Mouse (Mus musculus) embryonic fibroblast, embryonic 13.5 days (primary cell): ENCODE measurements at regions not wholly inside any gene's neighbourhood (a gene's known extent, or its start where the extent isn't known, plus 50 kb on each side); places are given as distances from the start of the nearest gene placed in this dataset.

ENCODE experiments used
- H3K27ac ChIP-seq: 2 replicates; pipeline ENCODE4 v1.5.1; 2012; ENCODE audit warnings: low read length, control low read depth, inconsistent platforms; ENCODE audit not compliant: insufficient read depth
- H3K4me1 ChIP-seq: 2 replicates; pipeline ENCODE4 v1.6.1; 2011; ENCODE audit warnings: low read length; ENCODE audit not compliant: control insufficient read depth, insufficient read depth
- H3K4me3 ChIP-seq: 2 replicates; pipeline ENCODE4 v1.5.1; 2011; ENCODE audit warnings: mild to moderate bottlenecking, control low read depth, low read length; ENCODE audit not compliant: insufficient read depth
- CTCF ChIP-seq: IDR thresholded peaks from 2 replicates; pipeline ENCODE4 v1.5.1; 2011; ENCODE audit warnings: mild to moderate bottlenecking, control low read depth, low read length, moderate library complexity, borderline replicate concordance; ENCODE audit not compliant: insufficient read depth
- POLR2A ChIP-seq: IDR thresholded peaks from 2 replicates; pipeline ENCODE4 v1.6.1; 2011; ENCODE audit warnings: low read depth, mild to moderate bottlenecking, control low read depth, low read length, moderate library complexity

- Histone ChIP-seq H3K4me3 (no peak overlapping the region), H3K4me1 (no peaks in the 10 kb centered on the region), H3K27ac (no peak overlapping the region)
- no peak for TF ChIP-seq CTCF
- TF ChIP-seq POLR2A: no peak
These were observed 399.3 kb upstream of the Gm11114 start for GRCm38 (mm10) chr9:84913321-84913720.

- Histone ChIP-seq H3K4me3 (no peak overlapping the region), H3K27ac (no peak overlapping the region), H3K4me1 (no peaks in the 10 kb centered on the region)
- no peak for TF ChIP-seq POLR2A
- TF ChIP-seq CTCF: no peak
These were observed 390.3 kb upstream of the Gm11114 start for GRCm38 (mm10) chr9:84922306-84922705.

- TF ChIP-seq CTCF (no peak), POLR2A (no peak)
- H3K27ac ChIP-seq: no peak overlapping the region
- H3K4me1 ChIP-seq: no peaks in the 10 kb centered on the region
- H3K4me3 ChIP-seq: no peak overlapping the region
These were observed 388.6 kb upstream of the Gm11114 start for GRCm38 (mm10) chr9:84923966-84924365.

GRCm38 (mm10) chr9:84936291-84937055 lies 376.1 kb upstream of the Gm11114 start:
- H3K4me3 ChIP-seq: no peak overlapping the region
- no peak overlapping the region for H3K27ac ChIP-seq
- TF ChIP-seq CTCF (no peak), POLR2A (no peak)
- H3K4me1 ChIP-seq: no peaks in the 10 kb centered on the region

- no peak overlapping the region for H3K4me3 ChIP-seq
- peak overlapping the region; percentile 28; the same call in 1 of the 2 replicates for H3K27ac ChIP-seq
- no peaks in the 10 kb centered on the region for H3K4me1 ChIP-seq
- TF ChIP-seq CTCF (no peak), POLR2A (no peak)
These were observed 345.9 kb upstream of the Gm11114 start for GRCm38 (mm10) chr9:84966558-84967154.

- Histone ChIP-seq H3K4me1 (no peaks in the 10 kb centered on the region), H3K4me3 (no peak overlapping the region), H3K27ac (no peak overlapping the region)
- TF ChIP-seq POLR2A (no peak), CTCF (no peak)
These were observed 342.5 kb upstream of the Gm11114 start for GRCm38 (mm10) chr9:84969975-84970608.

GRCm38 (mm10) chr9:84977470-84977869 lies 335.1 kb upstream of the Gm11114 start:
- Histone ChIP-seq H3K4me1 (no peaks in the 10 kb centered on the region), H3K27ac (no peak overlapping the region), H3K4me3 (no peak overlapping the region)
- no peak for TF ChIP-seq POLR2A
- no peak for TF ChIP-seq CTCF

GRCm38 (mm10) chr9:85003414-85003813 lies 309.2 kb upstream of the Gm11114 start:
- H3K4me3 ChIP-seq: no peak overlapping the region
- H3K4me1 ChIP-seq: no peaks in the 10 kb centered on the region
- no peak overlapping the region for H3K27ac ChIP-seq
- TF ChIP-seq POLR2A: no peak
- no peak for TF ChIP-seq CTCF

- TF ChIP-seq POLR2A (no peak), CTCF (no peak)
- Histone ChIP-seq H3K4me3 (no peak overlapping the region), H3K4me1 (no peaks in the 10 kb centered on the region), H3K27ac (no peak overlapping the region)
These were observed 301.2 kb upstream of the Gm11114 start for GRCm38 (mm10) chr9:85011361-85011760.
